Mouse (Mus musculus): Measurements from ENCODE around the gene B3gnt9. TPM values are rescaled to one million over a fixed set of nuclear protein-coding genes. Genes with fewer than 3 reads are reported as not detected.
"Not testable (repeated sequence)": the region's sequence is repeated elsewhere in the genome, so short reads cannot be mapped to it uniquely, and the experiment has no call there.

Gene B3gnt9
- polyA plus RNA-seq, 2 experiments, result 40.8 to 42.9 TPM

DNA sequence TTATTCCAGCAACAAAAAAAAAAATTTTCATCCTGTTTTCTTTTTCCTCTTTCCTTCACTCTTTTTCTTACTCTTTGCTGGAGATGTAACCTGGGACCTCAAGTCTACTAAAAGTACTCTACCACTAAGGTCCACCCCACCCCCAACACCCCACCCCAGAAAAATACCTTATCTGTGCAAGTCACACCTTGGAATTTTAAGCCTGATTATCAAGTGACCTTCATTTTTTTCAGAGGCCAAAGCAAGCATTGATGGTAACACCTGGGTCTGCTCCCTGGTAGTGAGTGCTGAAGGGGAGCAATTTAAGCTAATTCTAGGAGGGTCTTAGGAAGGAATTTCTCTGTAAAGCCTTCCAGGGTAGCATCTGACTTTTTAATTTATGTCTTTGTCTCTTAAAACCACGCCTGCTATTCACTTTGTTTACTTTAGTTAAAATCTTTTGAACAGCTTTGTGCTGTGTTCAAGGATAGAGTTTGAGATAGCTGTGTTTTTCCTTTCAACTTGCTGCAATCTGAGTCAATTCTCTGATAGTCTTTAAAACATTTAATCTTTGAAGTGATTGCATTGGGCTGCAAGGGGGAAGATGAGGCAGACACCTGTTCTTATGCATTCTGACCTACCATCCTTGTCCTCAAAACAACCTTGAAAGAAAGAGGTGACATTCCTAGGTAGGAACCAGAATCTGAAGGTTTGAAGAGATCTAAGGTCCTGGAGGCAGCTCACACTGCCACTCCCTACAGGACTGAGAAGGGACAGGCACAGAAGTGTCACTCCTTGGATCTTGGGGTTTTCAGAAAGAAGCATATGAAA lies 21.6 kb downstream of the B3gnt9 start:
- no peak for TF ChIP-seq POLR2A (IDR thresholded peaks at IDR 0.05; ENCODE audit: borderline replicate concordance, extremely low read depth, insufficient read depth, insufficient read length)
- no peaks in the 10 kb centered on the region for H3K27me3 ChIP-seq (ENCODE audit: control insufficient read depth, insufficient read depth, low read length)
- ATAC-seq (ENCODE audit: low FRiP score, low read depth), result no peak
- H3K9ac ChIP-seq (ENCODE audit: low read depth, low read length, severe bottlenecking), result no peak overlapping the region
- H3K4me2 ChIP-seq (replicated peaks; ENCODE audit: low read depth, low read length, severe bottlenecking), result no peak overlapping the region
- DNase-seq (ENCODE audit: low spot score), result no peak
- 55% methylated on average over 1 of the region's 1 CpGs for WGBS
- H3K27ac ChIP-seq (replicated peaks; ENCODE audit: low read depth, low read length), result no peak overlapping the region
- no peaks in the 10 kb centered on the region for H3K4me1 ChIP-seq (ENCODE audit: control insufficient read depth, insufficient read depth, low read length)
- no peaks in the 10 kb centered on the region for H3K9me3 ChIP-seq (ENCODE audit: control insufficient read depth, low read length)
- no peak overlapping the region for H3K4me3 ChIP-seq (replicated peaks; ENCODE audit: low read length)
- peaks cover 27% of the 10 kb centered on the region for H3K36me3 ChIP-seq (ENCODE audit: control insufficient read depth, insufficient read depth, low read length)

DNA sequence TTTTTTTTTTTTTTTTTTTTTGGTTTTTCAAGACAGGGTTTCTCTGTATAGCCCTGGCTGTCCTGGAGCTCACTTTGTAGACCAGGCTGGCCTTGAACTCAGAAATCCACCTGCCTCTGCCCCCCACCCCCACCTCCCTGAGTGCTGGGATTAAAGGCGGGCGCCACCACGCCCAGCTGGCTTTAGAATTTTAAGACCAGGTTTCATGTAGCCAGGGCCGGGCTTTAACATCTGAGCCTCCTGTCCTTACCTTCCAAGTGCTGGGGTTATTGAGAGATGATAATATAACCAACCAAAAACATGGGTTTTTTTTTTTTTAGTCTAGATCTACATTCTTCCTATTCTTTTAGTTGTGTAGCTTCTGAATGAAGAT lies 22.6 kb downstream of the B3gnt9 start:
- not testable (repeated sequence) for H3K9me3 ChIP-seq (ENCODE audit: control insufficient read depth, low read length); H3K4me3 ChIP-seq (replicated peaks; ENCODE audit: low read length); H3K9ac ChIP-seq (ENCODE audit: low read depth, low read length, severe bottlenecking); H3K4me1 ChIP-seq (ENCODE audit: control insufficient read depth, insufficient read depth, low read length); H3K4me2 ChIP-seq (replicated peaks; ENCODE audit: low read depth, low read length, severe bottlenecking); H3K27me3 ChIP-seq (ENCODE audit: control insufficient read depth, insufficient read depth, low read length); H3K27ac ChIP-seq (replicated peaks; ENCODE audit: low read depth, low read length); ATAC-seq (ENCODE audit: low FRiP score, low read depth); DNase-seq (ENCODE audit: low spot score)
- peaks cover 27% of the 10 kb centered on the region for H3K36me3 ChIP-seq (ENCODE audit: control insufficient read depth, insufficient read depth, low read length)
- 83% methylated on average over 4 of the region's 4 CpGs for WGBS

DNA sequence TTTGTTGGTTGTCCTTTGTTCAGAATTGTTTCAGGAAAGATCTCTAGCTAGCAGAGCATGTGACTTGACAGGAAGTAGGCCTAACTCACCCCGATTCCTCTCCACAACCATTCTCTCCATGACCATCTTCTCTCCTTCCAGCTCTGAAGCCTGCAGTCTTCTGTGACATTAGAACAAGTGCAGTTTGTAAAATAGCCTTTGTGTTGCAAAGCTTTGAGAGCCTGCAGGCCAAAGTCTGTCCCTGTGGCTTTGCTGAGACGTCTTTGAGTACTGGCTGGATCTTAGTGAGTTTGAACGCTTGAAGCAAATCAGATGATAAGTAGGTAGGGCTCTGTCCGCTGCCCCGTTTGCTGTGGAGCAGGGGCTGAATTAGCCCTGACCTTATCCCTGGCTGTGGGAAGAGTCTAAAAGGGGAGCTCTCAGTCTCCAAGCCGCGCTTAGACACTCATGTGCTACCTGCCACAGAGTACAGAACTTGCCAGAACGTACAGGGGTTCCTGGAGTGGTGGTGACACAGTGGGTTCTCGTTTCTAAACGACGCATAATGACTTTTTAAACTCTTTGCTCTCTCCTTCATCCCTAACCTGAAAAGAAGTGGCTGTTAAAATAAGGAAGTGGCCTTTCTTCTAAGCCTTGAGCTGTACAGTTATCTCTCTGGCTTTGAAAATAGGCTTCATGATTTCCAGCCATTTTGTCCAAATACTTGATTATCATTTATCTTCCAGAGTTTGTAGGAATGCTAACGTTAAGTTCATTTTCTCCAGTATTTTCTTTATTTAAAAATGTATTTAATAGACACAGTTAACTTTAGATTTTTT lies 23.2 kb downstream of the B3gnt9 start:
- ATAC-seq (ENCODE audit: low FRiP score, low read depth), result no peak
- no peak for TF ChIP-seq POLR2A (IDR thresholded peaks at IDR 0.05; ENCODE audit: borderline replicate concordance, extremely low read depth, insufficient read depth, insufficient read length)
- 87% methylated on average over 12 of the region's 12 CpGs for WGBS

DNA sequence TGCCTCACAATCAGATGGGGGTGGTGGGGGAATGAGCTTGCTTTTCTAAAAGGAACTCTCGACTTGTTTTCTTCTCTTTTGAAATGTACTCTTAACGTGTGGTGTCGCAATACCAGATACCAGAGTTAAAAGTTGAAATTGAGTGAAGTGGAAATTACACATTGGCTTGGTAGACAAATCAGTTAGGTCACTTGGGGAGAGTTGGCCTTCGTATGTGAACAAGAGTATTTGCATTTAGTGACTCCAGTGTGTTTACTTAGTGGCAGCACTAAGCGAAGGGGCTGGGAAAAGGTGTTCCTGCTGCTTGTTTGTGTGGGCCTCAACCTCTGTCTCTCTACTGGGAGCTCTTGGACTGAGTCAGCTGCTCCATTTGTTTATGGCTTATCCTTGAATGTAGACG lies 29.0 kb downstream of the B3gnt9 start:
- Histone ChIP-seq H3K4me3 (replicated peaks; ENCODE audit: low read length) (peak overlapping the region; percentile 99), H3K9ac (ENCODE audit: low read depth, low read length, severe bottlenecking) (peak overlapping the region; percentile 85), H3K27me3 (ENCODE audit: control insufficient read depth, insufficient read depth, low read length) (no peaks in the 10 kb centered on the region), H3K9me3 (ENCODE audit: control insufficient read depth, low read length) (no peaks in the 10 kb centered on the region), H3K36me3 (ENCODE audit: control insufficient read depth, insufficient read depth, low read length) (no peaks in the 10 kb centered on the region), H3K4me1 (ENCODE audit: control insufficient read depth, insufficient read depth, low read length) (peaks cover 9% of the 10 kb centered on the region), H3K27ac (replicated peaks; ENCODE audit: low read depth, low read length) (no peak overlapping the region), H3K4me2 (replicated peaks; ENCODE audit: low read depth, low read length, severe bottlenecking) (peak overlapping the region; percentile 85)
- 23% methylated on average over 6 of the region's 6 CpGs for WGBS
- no peak for ATAC-seq (ENCODE audit: low FRiP score, low read depth)
- no peak for DNase-seq (ENCODE audit: low spot score)
- TF ChIP-seq POLR2A (IDR thresholded peaks at IDR 0.05; ENCODE audit: borderline replicate concordance, extremely low read depth, insufficient read depth, insufficient read length), result no peak

More for the DNA sequence above, 23.2 kb downstream of the B3gnt9 start:
- no peak overlapping the region for H3K9ac ChIP-seq (ENCODE audit: low read depth, low read length, severe bottlenecking)
- no peak overlapping the region for H3K4me3 ChIP-seq (replicated peaks; ENCODE audit: low read length)
- H3K4me1 ChIP-seq (ENCODE audit: control insufficient read depth, insufficient read depth, low read length), result no peaks in the 10 kb centered on the region
- H3K27me3 ChIP-seq (ENCODE audit: control insufficient read depth, insufficient read depth, low read length), result no peaks in the 10 kb centered on the region
- no peak overlapping the region for H3K27ac ChIP-seq (replicated peaks; ENCODE audit: low read depth, low read length)
- no peaks in the 10 kb centered on the region for H3K9me3 ChIP-seq (ENCODE audit: control insufficient read depth, low read length)
- no peak overlapping the region for H3K4me2 ChIP-seq (replicated peaks; ENCODE audit: low read depth, low read length, severe bottlenecking)
- DNase-seq (ENCODE audit: low spot score), result no peak
- peaks cover 25% of the 10 kb centered on the region for H3K36me3 ChIP-seq (ENCODE audit: control insufficient read depth, insufficient read depth, low read length)

DNA sequence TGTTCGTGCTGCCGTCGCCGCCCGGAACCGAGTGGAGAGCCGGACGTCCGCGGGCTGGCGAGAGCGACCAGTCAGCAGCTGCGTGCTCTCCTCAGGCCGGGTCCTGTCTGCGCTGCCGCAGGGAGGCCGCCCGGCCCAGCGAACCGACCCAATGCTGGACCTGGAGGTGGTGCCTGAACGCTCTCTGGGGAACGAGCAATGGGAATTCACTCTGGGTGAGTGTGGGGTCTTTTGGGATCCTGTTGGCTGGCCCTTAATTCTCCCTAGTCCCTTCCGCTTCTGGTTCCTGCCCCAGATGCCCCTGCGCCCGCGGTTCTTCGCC lies 29.7 kb downstream of the B3gnt9 start:
- peak overlapping the region; percentile 50 for H3K27ac ChIP-seq (replicated peaks; ENCODE audit: low read depth, low read length)
- TF ChIP-seq POLR2A (IDR thresholded peaks at IDR 0.05; ENCODE audit: borderline replicate concordance, extremely low read depth, insufficient read depth, insufficient read length), result no peak
- peak overlapping the region; percentile 85 for H3K9ac ChIP-seq (ENCODE audit: low read depth, low read length, severe bottlenecking)
- no peak for DNase-seq (ENCODE audit: low spot score)
- ATAC-seq (ENCODE audit: low FRiP score, low read depth), result no peak; the same call in none of the 2 replicates
- peaks cover 9% of the 10 kb centered on the region for H3K4me1 ChIP-seq (ENCODE audit: control insufficient read depth, insufficient read depth, low read length)
- H3K27me3 ChIP-seq (ENCODE audit: control insufficient read depth, insufficient read depth, low read length), result no peaks in the 10 kb centered on the region
- peak overlapping the region; percentile 85 for H3K4me2 ChIP-seq (replicated peaks; ENCODE audit: low read depth, low read length, severe bottlenecking)
- WGBS, result under 1% methylated on average over 19 of the region's 27 CpGs
- H3K36me3 ChIP-seq (ENCODE audit: control insufficient read depth, insufficient read depth, low read length), result no peaks in the 10 kb centered on the region
- peak overlapping the region; percentile 99 for H3K4me3 ChIP-seq (replicated peaks; ENCODE audit: low read length)
- no peaks in the 10 kb centered on the region for H3K9me3 ChIP-seq (ENCODE audit: control insufficient read depth, low read length)
